Mouse (Mus musculus): ENCODE results near the gene Tube1. TPM values are rescaled to one million over a fixed set of nuclear protein-coding genes. Genes with fewer than 3 reads are reported as not detected.
A peak's percentile ranks its signal among the peaks of the same experiment; 100 is the strongest.

The Tube1 gene
- polyA plus RNA-seq, 1 experiment, result 2.1 TPM

GRCm38 (mm10) chr10:39161406-39161805, 27.6 kb downstream of the Tube1 start:
- H3K4me2 ChIP-seq (ENCODE audit: low read depth), result no peak overlapping the region
- no peaks in the 10 kb centered on the region for H3K79me2 ChIP-seq (ENCODE audit: control insufficient read depth, insufficient read depth)
- no peak for TF ChIP-seq REST (IDR thresholded peaks at IDR 0.05; ENCODE audit: insufficient read depth, insufficient read length)
- TF ChIP-seq SRF (IDR thresholded peaks at IDR 0.05; ENCODE audit: control insufficient read depth, insufficient read length, low read depth), result no peak
- TF ChIP-seq MYOD1 (IDR thresholded peaks at IDR 0.05; ENCODE audit: control insufficient read depth in 1 of 3, insufficient read length in 2 of 3, low read depth in 2 of 3), result no peak
- no peak for TF ChIP-seq POLR2A (IDR thresholded peaks at IDR 0.05; ENCODE audit: insufficient read length, low read depth)
- no peak for TF ChIP-seq TCF3 (IDR thresholded peaks at IDR 0.05; ENCODE audit: insufficient read length, low read depth)
- no peak for TF ChIP-seq E2F4 (IDR thresholded peaks at IDR 0.05; ENCODE audit: insufficient read depth)
- H3ac ChIP-seq (ENCODE audit: control insufficient read depth, insufficient read length), result no peak overlapping the region
- no peaks in the 10 kb centered on the region for H3K36me3 ChIP-seq (ENCODE audit: control insufficient read depth, insufficient read depth)
- no peak overlapping the region for H3K4me3 ChIP-seq
- H3K27me3 ChIP-seq (ENCODE audit: control insufficient read depth, insufficient read depth, insufficient read length), result no peaks in the 10 kb centered on the region

GRCm38 (mm10) chr10:39162666-39163484, 29.1 kb downstream of the Tube1 start:
- H3K4me3 ChIP-seq, result no peak overlapping the region
- TF ChIP-seq USF1 (IDR thresholded peaks at IDR 0.05; ENCODE audit: low read depth), result no peak
- no peak for TF ChIP-seq MYOG (IDR thresholded peaks at IDR 0.05; ENCODE audit: control insufficient read depth in 1 of 3, insufficient read depth in 1 of 3, insufficient read length in 2 of 3, low read depth in 2 of 3)
- TF ChIP-seq SRF (IDR thresholded peaks at IDR 0.05; ENCODE audit: control insufficient read depth, insufficient read length, low read depth), result no peak
- H3ac ChIP-seq (ENCODE audit: control insufficient read depth, insufficient read length), result no peak overlapping the region
- peak overlapping the region; percentile 12 for H3K4me2 ChIP-seq (ENCODE audit: low read depth)
- no peaks in the 10 kb centered on the region for H3K36me3 ChIP-seq (ENCODE audit: control insufficient read depth, insufficient read depth)
- H3K79me2 ChIP-seq (ENCODE audit: control insufficient read depth, insufficient read depth), result no peaks in the 10 kb centered on the region
- no peaks in the 10 kb centered on the region for H3K27me3 ChIP-seq (ENCODE audit: control insufficient read depth, insufficient read depth, insufficient read length)

- peak within 1 kb of the TSS; percentile 12 for H3K4me2 ChIP-seq (ENCODE audit: low read depth)
- H3K79me2 ChIP-seq (ENCODE audit: control insufficient read depth, insufficient read depth), result no peaks in the 10 kb centered on the region
- H3K4me3 ChIP-seq, result no peak within 1 kb of the TSS
- TF ChIP-seq TCF12 (IDR thresholded peaks at IDR 0.05; ENCODE audit: insufficient read depth, poor library complexity, severe bottlenecking) (no peak), POLR2AphosphoS2 (IDR thresholded peaks at IDR 0.05; ENCODE audit: insufficient read length, low read depth) (no peak), USF1 (IDR thresholded peaks at IDR 0.05; ENCODE audit: low read depth) (no peak), REST (IDR thresholded peaks at IDR 0.05; ENCODE audit: insufficient read depth, insufficient read length) (no peak), CEBPB (IDR thresholded peaks at IDR 0.05; ENCODE audit: insufficient read depth, poor library complexity, severe bottlenecking) (no peak), MYOD1 (IDR thresholded peaks at IDR 0.05; ENCODE audit: control insufficient read depth in 1 of 3, insufficient read length in 2 of 3, low read depth in 2 of 3) (no peak), TCF3 (IDR thresholded peaks at IDR 0.05; ENCODE audit: insufficient read length, low read depth) (no peak), MYOG (IDR thresholded peaks at IDR 0.05; ENCODE audit: control insufficient read depth in 1 of 3, insufficient read depth in 1 of 3, insufficient read length in 2 of 3, low read depth in 2 of 3) (no peak), MAX (IDR thresholded peaks at IDR 0.05; ENCODE audit: low read depth) (no peak), E2F4 (IDR thresholded peaks at IDR 0.05; ENCODE audit: insufficient read depth) (no peak), POLR2A (IDR thresholded peaks at IDR 0.05; ENCODE audit: insufficient read length, low read depth) (no peak), SRF (IDR thresholded peaks at IDR 0.05; ENCODE audit: control insufficient read depth, insufficient read length, low read depth) (no peak)
- no peaks in the 10 kb centered on the region for H3K27me3 ChIP-seq (ENCODE audit: control insufficient read depth, insufficient read depth, insufficient read length)
- H3ac ChIP-seq (ENCODE audit: control insufficient read depth, insufficient read length), result no peak within 1 kb of the TSS
- H3K36me3 ChIP-seq (ENCODE audit: control insufficient read depth, insufficient read depth), result no peaks in the 10 kb centered on the region
These were observed 29.9 kb downstream of the Tube1 start, which contains the start of gene Ccn6 for GRCm38 (mm10) chr10:39163694-39164093. Gene Ccn6, minus strand, starts transcription at chr10:39163794.

GRCm38 (mm10) chr10:39165632-39166115, 31.9 kb downstream of the Tube1 start:
- H3K4me2 ChIP-seq (ENCODE audit: low read depth), result peak overlapping the region; percentile 37
- no peaks in the 10 kb centered on the region for H3K79me2 ChIP-seq (ENCODE audit: control insufficient read depth, insufficient read depth)
- no peaks in the 10 kb centered on the region for H3K27me3 ChIP-seq (ENCODE audit: control insufficient read depth, insufficient read depth, insufficient read length)
- no peaks in the 10 kb centered on the region for H3K36me3 ChIP-seq (ENCODE audit: control insufficient read depth, insufficient read depth)
- H3K4me3 ChIP-seq, result no peak overlapping the region
- TF ChIP-seq POLR2A (IDR thresholded peaks at IDR 0.05; ENCODE audit: insufficient read length, low read depth) (no peak), MYOD1 (IDR thresholded peaks at IDR 0.05; ENCODE audit: control insufficient read depth in 1 of 3, insufficient read length in 2 of 3, low read depth in 2 of 3) (no peak), CEBPB (IDR thresholded peaks at IDR 0.05; ENCODE audit: insufficient read depth, poor library complexity, severe bottlenecking) (no peak), POLR2AphosphoS2 (IDR thresholded peaks at IDR 0.05; ENCODE audit: insufficient read length, low read depth) (no peak), MAX (IDR thresholded peaks at IDR 0.05; ENCODE audit: low read depth) (no peak), SRF (IDR thresholded peaks at IDR 0.05; ENCODE audit: control insufficient read depth, insufficient read length, low read depth) (no peak), MYOG (IDR thresholded peaks at IDR 0.05; ENCODE audit: control insufficient read depth in 1 of 3, insufficient read depth in 1 of 3, insufficient read length in 2 of 3, low read depth in 2 of 3) (no peak), USF1 (IDR thresholded peaks at IDR 0.05; ENCODE audit: low read depth) (no peak), E2F4 (IDR thresholded peaks at IDR 0.05; ENCODE audit: insufficient read depth) (no peak), TCF3 (IDR thresholded peaks at IDR 0.05; ENCODE audit: insufficient read length, low read depth) (no peak), TCF12 (IDR thresholded peaks at IDR 0.05; ENCODE audit: insufficient read depth, poor library complexity, severe bottlenecking) (no peak), REST (IDR thresholded peaks at IDR 0.05; ENCODE audit: insufficient read depth, insufficient read length) (no peak)
- H3ac ChIP-seq (ENCODE audit: control insufficient read depth, insufficient read length), result no peak overlapping the region

- H3K4me2 ChIP-seq (ENCODE audit: low read depth), result no peak overlapping the region
- no peaks in the 10 kb centered on the region for H3K36me3 ChIP-seq (ENCODE audit: control insufficient read depth, insufficient read depth)
- no peaks in the 10 kb centered on the region for H3K27me3 ChIP-seq (ENCODE audit: control insufficient read depth, insufficient read depth, insufficient read length)
- TF ChIP-seq MYOG (IDR thresholded peaks at IDR 0.05; ENCODE audit: control insufficient read depth in 1 of 3, insufficient read depth in 1 of 3, insufficient read length in 2 of 3, low read depth in 2 of 3) (no peak), CEBPB (IDR thresholded peaks at IDR 0.05; ENCODE audit: insufficient read depth, poor library complexity, severe bottlenecking) (no peak), POLR2A (IDR thresholded peaks at IDR 0.05; ENCODE audit: insufficient read length, low read depth) (no peak)
- H3K4me3 ChIP-seq, result no peak overlapping the region
- H3ac ChIP-seq (ENCODE audit: control insufficient read depth, insufficient read length), result no peak overlapping the region
- no peaks in the 10 kb centered on the region for H3K79me2 ChIP-seq (ENCODE audit: control insufficient read depth, insufficient read depth)
These were observed 33.8 kb downstream of the Tube1 start for GRCm38 (mm10) chr10:39167611-39168010.

Measured in myocyte (in vitro differentiated cells).